Mouse (Mus musculus): ENCODE results near the gene Ptprg. TPM values are rescaled to one million over a fixed set of nuclear protein-coding genes. Genes with fewer than 3 reads are reported as not detected.

The Ptprg gene
- polyA plus RNA-seq, 1 experiment from 2014 or later = 14.3 TPM

DNA sequence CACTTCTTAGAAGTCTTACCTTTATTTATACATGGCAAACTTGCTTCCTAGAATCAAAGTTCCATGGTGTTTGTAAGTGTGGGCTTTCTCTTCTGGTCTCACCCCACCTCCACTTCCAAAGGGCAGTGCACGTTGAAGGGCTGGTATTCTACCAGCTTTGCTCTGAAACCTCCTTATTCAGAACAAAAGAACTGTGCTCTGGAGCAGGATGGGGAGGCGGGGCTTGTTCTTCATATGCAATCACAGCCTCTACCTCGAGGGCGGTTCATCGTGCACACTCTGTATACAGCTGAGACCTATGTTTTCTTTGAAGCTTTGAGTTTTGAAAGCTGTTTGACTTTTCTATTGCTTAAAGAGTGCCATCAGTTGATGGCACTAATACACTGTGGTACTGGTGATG lies 412.5 kb downstream of the Ptprg start:
- no peak for ATAC-seq
- no peaks in the 10 kb centered on the region for H3K36me3 ChIP-seq (ENCODE audit: control insufficient read depth, insufficient read depth, low read length)
- H3K4me2 ChIP-seq (ENCODE audit: low read depth, low read length) = no peak overlapping the region
- no peaks in the 10 kb centered on the region for H3K9me3 ChIP-seq (ENCODE audit: control insufficient read depth, low read length)
- no peak overlapping the region for H3K27ac ChIP-seq (ENCODE audit: low read length)
- no peak overlapping the region for H3K9ac ChIP-seq (ENCODE audit: low read depth, low read length)
- no peaks in the 10 kb centered on the region for H3K27me3 ChIP-seq (replicated peaks; ENCODE audit: control insufficient read depth, insufficient read depth, low read length)
- H3K4me1 ChIP-seq (ENCODE audit: control insufficient read depth, insufficient read depth, low read length) = no peaks in the 10 kb centered on the region
- WGBS = 51% methylated on average over 5 of the region's 5 CpGs
- H3K4me3 ChIP-seq (ENCODE audit: low read length) = no peak overlapping the region

- Histone ChIP-seq H3K4me1 (ENCODE audit: control insufficient read depth, insufficient read depth, low read length) (no peaks in the 10 kb centered on the region), H3K9ac (ENCODE audit: low read depth, low read length) (no peak overlapping the region), H3K4me2 (ENCODE audit: low read depth, low read length) (no peak overlapping the region), H3K27ac (ENCODE audit: low read length) (no peak overlapping the region), H3K9me3 (ENCODE audit: control insufficient read depth, low read length) (no peaks in the 10 kb centered on the region), H3K4me3 (ENCODE audit: low read length) (no peak overlapping the region), H3K27me3 (replicated peaks; ENCODE audit: control insufficient read depth, insufficient read depth, low read length) (no peaks in the 10 kb centered on the region), H3K36me3 (ENCODE audit: control insufficient read depth, insufficient read depth, low read length) (no peaks in the 10 kb centered on the region)
- 54% methylated on average over 4 of the region's 4 CpGs for WGBS
- ATAC-seq = no peak
These were observed 428.4 kb downstream of the Ptprg start for GRCm38 (mm10) chr14:11981764-11982163.

GRCm38 (mm10) chr14:11983031-11983430 lies 429.7 kb downstream of the Ptprg start:
- Histone ChIP-seq H3K4me1 (ENCODE audit: control insufficient read depth, insufficient read depth, low read length) (no peaks in the 10 kb centered on the region), H3K27ac (ENCODE audit: low read length) (no peak overlapping the region), H3K4me3 (ENCODE audit: low read length) (no peak overlapping the region), H3K9me3 (ENCODE audit: control insufficient read depth, low read length) (no peaks in the 10 kb centered on the region), H3K27me3 (replicated peaks; ENCODE audit: control insufficient read depth, insufficient read depth, low read length) (no peaks in the 10 kb centered on the region), H3K36me3 (ENCODE audit: control insufficient read depth, insufficient read depth, low read length) (no peaks in the 10 kb centered on the region), H3K9ac (ENCODE audit: low read depth, low read length) (no peak overlapping the region), H3K4me2 (ENCODE audit: low read depth, low read length) (no peak overlapping the region)
- ATAC-seq = no peak
- 73% methylated on average over 9 of the region's 9 CpGs for WGBS

GRCm38 (mm10) chr14:11984086-11984485 lies 430.8 kb downstream of the Ptprg start:
- H3K9ac ChIP-seq (ENCODE audit: low read depth, low read length) = no peak overlapping the region
- no peaks in the 10 kb centered on the region for H3K4me1 ChIP-seq (ENCODE audit: control insufficient read depth, insufficient read depth, low read length)
- no peak overlapping the region for H3K27ac ChIP-seq (ENCODE audit: low read length)
- no peaks in the 10 kb centered on the region for H3K9me3 ChIP-seq (ENCODE audit: control insufficient read depth, low read length)
- H3K4me2 ChIP-seq (ENCODE audit: low read depth, low read length) = no peak overlapping the region
- H3K4me3 ChIP-seq (ENCODE audit: low read length) = no peak overlapping the region
- no peaks in the 10 kb centered on the region for H3K27me3 ChIP-seq (replicated peaks; ENCODE audit: control insufficient read depth, insufficient read depth, low read length)
- H3K36me3 ChIP-seq (ENCODE audit: control insufficient read depth, insufficient read depth, low read length) = no peaks in the 10 kb centered on the region
- peak; percentile 81 for ATAC-seq
- WGBS = 46% methylated on average over 3 of the region's 3 CpGs

DNA sequence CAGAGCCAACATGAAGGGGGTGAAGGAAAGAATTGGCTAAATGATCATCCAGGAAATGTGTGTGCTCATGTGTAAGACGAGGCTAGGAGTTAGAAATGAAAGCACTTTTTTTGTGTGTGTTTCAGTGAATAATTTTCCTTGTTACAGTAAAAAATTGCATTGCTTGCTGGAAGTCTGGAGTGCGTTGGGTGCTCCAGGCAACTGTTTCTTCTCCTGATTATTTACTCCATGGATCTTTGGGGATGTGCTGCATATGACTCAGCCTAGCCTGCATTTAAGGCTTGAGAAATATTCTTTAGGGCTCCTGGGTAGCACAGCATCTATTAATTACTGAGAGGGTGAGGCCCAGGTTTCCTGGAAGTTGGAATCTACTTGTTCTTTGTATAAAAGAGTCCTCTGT lies 435.6 kb downstream of the Ptprg start:
- no peak for ATAC-seq
- H3K4me3 ChIP-seq (ENCODE audit: low read length) = no peak overlapping the region
- H3K27me3 ChIP-seq (replicated peaks; ENCODE audit: control insufficient read depth, insufficient read depth, low read length) = no peaks in the 10 kb centered on the region
- H3K4me2 ChIP-seq (ENCODE audit: low read depth, low read length) = no peak overlapping the region
- no peak overlapping the region for H3K9ac ChIP-seq (ENCODE audit: low read depth, low read length)
- 54% methylated on average over 2 of the region's 2 CpGs for WGBS
- H3K36me3 ChIP-seq (ENCODE audit: control insufficient read depth, insufficient read depth, low read length) = no peaks in the 10 kb centered on the region
- no peak overlapping the region for H3K27ac ChIP-seq (ENCODE audit: low read length)
- H3K9me3 ChIP-seq (ENCODE audit: control insufficient read depth, low read length) = no peaks in the 10 kb centered on the region
- no peaks in the 10 kb centered on the region for H3K4me1 ChIP-seq (ENCODE audit: control insufficient read depth, insufficient read depth, low read length)

DNA sequence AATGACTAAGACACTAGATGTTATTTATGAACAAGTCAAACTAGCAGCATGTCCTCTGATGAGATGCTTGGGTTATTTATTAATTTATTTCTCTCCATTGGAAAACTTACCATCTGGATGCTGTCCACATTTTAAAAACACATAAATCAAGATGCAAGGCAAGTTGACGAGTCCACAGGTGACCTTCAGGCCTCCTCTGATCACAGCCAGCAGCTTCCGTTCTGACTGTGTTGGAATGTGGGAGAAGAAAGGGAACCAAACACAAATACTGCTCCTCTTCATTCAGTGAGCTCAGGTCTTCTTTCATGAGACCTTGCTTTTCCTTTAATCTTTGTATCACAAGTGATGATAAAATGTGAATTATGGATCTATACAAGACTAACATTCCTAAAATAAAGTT lies 437.8 kb downstream of the Ptprg start:
- ATAC-seq = no peak
- WGBS = 79% methylated on average over 2 of the region's 2 CpGs
- H3K27ac ChIP-seq (ENCODE audit: low read length) = no peak overlapping the region

GRCm38 (mm10) chr14:11992111-11992510 lies 438.8 kb downstream of the Ptprg start:
- Histone ChIP-seq H3K9me3 (ENCODE audit: control insufficient read depth, low read length) (no peaks in the 10 kb centered on the region), H3K36me3 (ENCODE audit: control insufficient read depth, insufficient read depth, low read length) (no peaks in the 10 kb centered on the region), H3K4me2 (ENCODE audit: low read depth, low read length) (no peak overlapping the region), H3K4me3 (ENCODE audit: low read length) (no peak overlapping the region), H3K9ac (ENCODE audit: low read depth, low read length) (no peak overlapping the region), H3K27ac (ENCODE audit: low read length) (no peak overlapping the region), H3K27me3 (replicated peaks; ENCODE audit: control insufficient read depth, insufficient read depth, low read length) (no peaks in the 10 kb centered on the region), H3K4me1 (ENCODE audit: control insufficient read depth, insufficient read depth, low read length) (no peaks in the 10 kb centered on the region)
- ATAC-seq = no peak
- 78% methylated on average over 4 of the region's 4 CpGs for WGBS

More for the DNA sequence above, 437.8 kb downstream of the Ptprg start:
- no peaks in the 10 kb centered on the region for H3K4me1 ChIP-seq (ENCODE audit: control insufficient read depth, insufficient read depth, low read length)
- H3K27me3 ChIP-seq (replicated peaks; ENCODE audit: control insufficient read depth, insufficient read depth, low read length) = no peaks in the 10 kb centered on the region
- no peak overlapping the region for H3K4me3 ChIP-seq (ENCODE audit: low read length)
- no peak overlapping the region for H3K9ac ChIP-seq (ENCODE audit: low read depth, low read length)
- H3K36me3 ChIP-seq (ENCODE audit: control insufficient read depth, insufficient read depth, low read length) = no peaks in the 10 kb centered on the region
- no peaks in the 10 kb centered on the region for H3K9me3 ChIP-seq (ENCODE audit: control insufficient read depth, low read length)
- no peak overlapping the region for H3K4me2 ChIP-seq (ENCODE audit: low read depth, low read length)

DNA sequence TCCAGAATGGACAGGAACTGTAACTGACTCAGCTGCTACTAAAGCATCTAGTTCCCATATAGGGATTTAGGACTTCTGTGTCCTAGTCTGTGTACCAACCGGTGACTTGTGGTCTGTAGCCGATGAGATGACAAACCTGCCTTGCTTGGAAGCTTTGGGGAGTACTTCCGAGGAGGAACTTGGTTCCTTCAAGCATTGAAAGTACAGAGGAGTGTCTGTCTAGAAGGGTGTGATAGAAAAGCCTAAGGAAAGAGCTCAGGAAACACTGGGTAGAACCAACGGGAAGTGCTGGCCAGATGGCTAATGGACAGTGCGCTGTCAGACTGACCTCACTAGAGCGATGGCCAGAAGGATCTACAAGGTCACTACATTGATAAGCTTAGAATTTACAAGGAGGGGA lies 439.2 kb downstream of the Ptprg start:
- H3K27me3 ChIP-seq (replicated peaks; ENCODE audit: control insufficient read depth, insufficient read depth, low read length) = no peaks in the 10 kb centered on the region
- no peak overlapping the region for H3K27ac ChIP-seq (ENCODE audit: low read length)
- H3K4me2 ChIP-seq (ENCODE audit: low read depth, low read length) = no peak overlapping the region
- H3K9ac ChIP-seq (ENCODE audit: low read depth, low read length) = no peak overlapping the region
- H3K4me1 ChIP-seq (ENCODE audit: control insufficient read depth, insufficient read depth, low read length) = no peaks in the 10 kb centered on the region
- no peaks in the 10 kb centered on the region for H3K36me3 ChIP-seq (ENCODE audit: control insufficient read depth, insufficient read depth, low read length)
- WGBS = 87% methylated on average over 6 of the region's 6 CpGs
- H3K4me3 ChIP-seq (ENCODE audit: low read length) = no peak overlapping the region
- no peaks in the 10 kb centered on the region for H3K9me3 ChIP-seq (ENCODE audit: control insufficient read depth, low read length)
- ATAC-seq = no peak

- WGBS = 70% methylated on average over 6 of the region's 6 CpGs
- no peak for ATAC-seq
These were observed 444.2 kb downstream of the Ptprg start for GRCm38 (mm10) chr14:11997555-11997954.

DNA sequence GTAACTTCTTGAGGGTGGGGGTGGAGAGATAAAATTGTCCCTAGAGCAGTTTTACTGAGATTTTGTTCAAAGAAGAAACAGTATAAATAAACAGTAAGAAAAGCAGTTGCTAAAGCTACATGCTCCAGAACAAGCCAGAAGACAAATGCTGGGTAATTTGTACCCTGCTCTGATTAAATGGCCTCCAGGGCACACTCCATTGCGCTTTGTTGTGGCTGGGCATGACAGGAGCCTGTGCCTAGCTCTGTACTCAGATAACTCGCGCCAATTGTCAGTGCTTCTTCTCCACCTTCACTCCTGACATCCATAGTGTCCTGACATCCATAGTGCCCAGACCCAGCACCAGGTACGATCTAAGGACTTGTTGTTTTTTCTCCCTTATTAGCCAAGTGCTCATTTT lies 445.1 kb downstream of the Ptprg start:
- no peak overlapping the region for H3K4me3 ChIP-seq (ENCODE audit: low read length)
- H3K4me2 ChIP-seq (ENCODE audit: low read depth, low read length) = no peak overlapping the region
- no peaks in the 10 kb centered on the region for H3K4me1 ChIP-seq (ENCODE audit: control insufficient read depth, insufficient read depth, low read length)
- no peaks in the 10 kb centered on the region for H3K27me3 ChIP-seq (replicated peaks; ENCODE audit: control insufficient read depth, insufficient read depth, low read length)
- ATAC-seq = no peak
- H3K36me3 ChIP-seq (ENCODE audit: control insufficient read depth, insufficient read depth, low read length) = no peaks in the 10 kb centered on the region
- no peak overlapping the region for H3K9ac ChIP-seq (ENCODE audit: low read depth, low read length)
- WGBS = 82% methylated on average over 4 of the region's 4 CpGs
- H3K9me3 ChIP-seq (ENCODE audit: control insufficient read depth, low read length) = no peaks in the 10 kb centered on the region
- H3K27ac ChIP-seq (ENCODE audit: low read length) = no peak overlapping the region

More at GRCm38 (mm10) chr14:11997555-11997954, 444.2 kb downstream of the Ptprg start:
- no peak overlapping the region for H3K4me2 ChIP-seq (ENCODE audit: low read depth, low read length)
- H3K4me3 ChIP-seq (ENCODE audit: low read length) = no peak overlapping the region
- H3K9ac ChIP-seq (ENCODE audit: low read depth, low read length) = no peak overlapping the region
- H3K27ac ChIP-seq (ENCODE audit: low read length) = no peak overlapping the region
- H3K27me3 ChIP-seq (replicated peaks; ENCODE audit: control insufficient read depth, insufficient read depth, low read length) = no peaks in the 10 kb centered on the region
- no peaks in the 10 kb centered on the region for H3K9me3 ChIP-seq (ENCODE audit: control insufficient read depth, low read length)
- H3K4me1 ChIP-seq (ENCODE audit: control insufficient read depth, insufficient read depth, low read length) = no peaks in the 10 kb centered on the region
- H3K36me3 ChIP-seq (ENCODE audit: control insufficient read depth, insufficient read depth, low read length) = no peaks in the 10 kb centered on the region

Data from intestine, embryonic 16.5 days (tissue).